Mouse (Mus musculus): ENCODE results near the gene Nlrp4c. TPM values are rescaled to one million over a fixed set of nuclear protein-coding genes. Genes with fewer than 3 reads are reported as not detected.
"Not testable (repeated sequence)": the region's sequence is repeated elsewhere in the genome, so short reads cannot be mapped to it uniquely, and the experiment has no call there.

Gene Nlrp4c
- not detected in 2 replicates for polyA plus RNA-seq (2012; rRNA removed)

- TF ChIP-seq POLR2A (IDR thresholded peaks at IDR 0.05; ENCODE audit: control insufficient read depth, extremely low read depth, insufficient read depth, low read length, poor library complexity) (no peak), CTCF (IDR thresholded peaks at IDR 0.05; ENCODE audit: borderline replicate concordance, control insufficient read depth, extremely low read depth, insufficient read depth, low read length, poor library complexity) (no peak)
- no peak for DNase-seq
- 93% methylated on average over 11 of the region's 11 CpGs for WGBS
- Histone ChIP-seq H3K27me3 (ENCODE audit: control insufficient read depth, insufficient read depth, low read length) (no peaks in the 10 kb centered on the region), H3K4me1 (replicated peaks; ENCODE audit: control insufficient read depth, insufficient read depth, low read length) (no peaks in the 10 kb centered on the region), H3K36me3 (ENCODE audit: control insufficient read depth, insufficient read depth, low read length) (no peaks in the 10 kb centered on the region), H3K27ac (ENCODE audit: control insufficient read depth, insufficient read depth, low read length) (no peak within 1 kb of the TSS), H3K4me3 (ENCODE audit: control insufficient read depth, insufficient read depth, low read length) (no peak within 1 kb of the TSS)
These were observed at the start of gene Nlrp4c for GRCm38 (mm10) chr7:6044861-6045260. TSS of gene Nlrp4c (plus strand) at chr7:6045161.

DNA sequence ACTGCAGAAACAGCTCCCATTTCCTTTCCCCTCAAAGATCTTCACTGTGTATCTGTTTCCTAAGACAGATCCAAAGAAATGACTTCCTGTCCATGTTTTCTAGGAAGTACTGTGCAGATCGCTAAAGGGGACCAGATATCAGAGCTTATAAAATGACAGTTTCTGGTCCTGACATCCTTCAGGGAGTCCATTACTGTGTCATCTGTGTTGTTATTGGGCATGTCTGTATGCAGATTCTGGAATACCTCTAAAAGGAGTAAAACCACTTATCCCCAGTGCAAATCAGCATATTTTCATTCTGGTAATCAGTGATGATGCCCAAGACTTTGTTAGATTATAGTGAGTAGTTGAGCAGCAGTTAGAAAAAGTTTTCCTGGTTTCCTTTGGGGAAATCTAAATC lies 34.1 kb upstream of the Nlrp4c start, which contains the start of gene Vmn1r65:
Gene Vmn1r65, minus strand, starts transcription at position 101 of the 400 bp plus-strand sequence.
- Histone ChIP-seq H3K4me3 (ENCODE audit: control insufficient read depth, insufficient read depth, low read length) (no peak within 1 kb of the TSS), H3K36me3 (ENCODE audit: control insufficient read depth, insufficient read depth, low read length) (no peaks in the 10 kb centered on the region), H3K27ac (ENCODE audit: control insufficient read depth, insufficient read depth, low read length) (no peak within 1 kb of the TSS), H3K4me1 (replicated peaks; ENCODE audit: control insufficient read depth, insufficient read depth, low read length) (no peaks in the 10 kb centered on the region), H3K27me3 (ENCODE audit: control insufficient read depth, insufficient read depth, low read length) (no peaks in the 10 kb centered on the region)
- no peak for TF ChIP-seq CTCF (IDR thresholded peaks at IDR 0.05; ENCODE audit: borderline replicate concordance, control insufficient read depth, extremely low read depth, insufficient read depth, low read length, poor library complexity)
- no peak for TF ChIP-seq POLR2A (IDR thresholded peaks at IDR 0.05; ENCODE audit: control insufficient read depth, extremely low read depth, insufficient read depth, low read length, poor library complexity)
- WGBS: 87% methylated on average over 1 of the region's 1 CpGs
- no peak for DNase-seq

GRCm38 (mm10) chr7:6119501-6119900 lies 74.5 kb downstream of the Nlrp4c start:
- Histone ChIP-seq H3K27me3 (ENCODE audit: control insufficient read depth, insufficient read depth, low read length) (no peaks in the 10 kb centered on the region), H3K36me3 (ENCODE audit: control insufficient read depth, insufficient read depth, low read length) (no peaks in the 10 kb centered on the region), H3K4me3 (ENCODE audit: control insufficient read depth, insufficient read depth, low read length) (no peak overlapping the region), H3K27ac (ENCODE audit: control insufficient read depth, insufficient read depth, low read length) (no peak overlapping the region), H3K4me1 (replicated peaks; ENCODE audit: control insufficient read depth, insufficient read depth, low read length) (no peaks in the 10 kb centered on the region)
- TF ChIP-seq CTCF (IDR thresholded peaks at IDR 0.05; ENCODE audit: borderline replicate concordance, control insufficient read depth, extremely low read depth, insufficient read depth, low read length, poor library complexity) (no peak), POLR2A (IDR thresholded peaks at IDR 0.05; ENCODE audit: control insufficient read depth, extremely low read depth, insufficient read depth, low read length, poor library complexity) (no peak)
- no peak for DNase-seq
- WGBS: 84% methylated on average over 3 of the region's 3 CpGs

GRCm38 (mm10) chr7:6120104-6120503 lies 75.1 kb downstream of the Nlrp4c start:
- DNase-seq; H3K4me3 ChIP-seq (ENCODE audit: control insufficient read depth, insufficient read depth, low read length); H3K27ac ChIP-seq (ENCODE audit: control insufficient read depth, insufficient read depth, low read length); H3K36me3 ChIP-seq (ENCODE audit: control insufficient read depth, insufficient read depth, low read length); H3K4me1 ChIP-seq (replicated peaks; ENCODE audit: control insufficient read depth, insufficient read depth, low read length); H3K27me3 ChIP-seq (ENCODE audit: control insufficient read depth, insufficient read depth, low read length): not testable (repeated sequence)
- WGBS: 83% methylated on average over 2 of the region's 2 CpGs

- not testable (repeated sequence) for DNase-seq; H3K27ac ChIP-seq (ENCODE audit: control insufficient read depth, insufficient read depth, low read length); H3K36me3 ChIP-seq (ENCODE audit: control insufficient read depth, insufficient read depth, low read length); H3K4me1 ChIP-seq (replicated peaks; ENCODE audit: control insufficient read depth, insufficient read depth, low read length); H3K27me3 ChIP-seq (ENCODE audit: control insufficient read depth, insufficient read depth, low read length); H3K4me3 ChIP-seq (ENCODE audit: control insufficient read depth, insufficient read depth, low read length)
- 75% methylated on average over 1 of the region's 1 CpGs for WGBS
These were observed 76.2 kb downstream of the Nlrp4c start for GRCm38 (mm10) chr7:6121128-6121527.

- H3K4me3 ChIP-seq (ENCODE audit: control insufficient read depth, insufficient read depth, low read length): no peak overlapping the region
- peak; percentile 81 for DNase-seq
- H3K27ac ChIP-seq (ENCODE audit: control insufficient read depth, insufficient read depth, low read length): no peak overlapping the region
- TF ChIP-seq POLR2A (IDR thresholded peaks at IDR 0.05; ENCODE audit: control insufficient read depth, extremely low read depth, insufficient read depth, low read length, poor library complexity): no peak
- TF ChIP-seq CTCF (IDR thresholded peaks at IDR 0.05; ENCODE audit: borderline replicate concordance, control insufficient read depth, extremely low read depth, insufficient read depth, low read length, poor library complexity): no peak
- no peaks in the 10 kb centered on the region for H3K27me3 ChIP-seq (ENCODE audit: control insufficient read depth, insufficient read depth, low read length)
- H3K4me1 ChIP-seq (replicated peaks; ENCODE audit: control insufficient read depth, insufficient read depth, low read length): no peaks in the 10 kb centered on the region
- H3K36me3 ChIP-seq (ENCODE audit: control insufficient read depth, insufficient read depth, low read length): no peaks in the 10 kb centered on the region
- 34% methylated on average over 7 of the region's 7 CpGs for WGBS
These were observed 81.9 kb downstream of the Nlrp4c start for GRCm38 (mm10) chr7:6126690-6127448.

DNA sequence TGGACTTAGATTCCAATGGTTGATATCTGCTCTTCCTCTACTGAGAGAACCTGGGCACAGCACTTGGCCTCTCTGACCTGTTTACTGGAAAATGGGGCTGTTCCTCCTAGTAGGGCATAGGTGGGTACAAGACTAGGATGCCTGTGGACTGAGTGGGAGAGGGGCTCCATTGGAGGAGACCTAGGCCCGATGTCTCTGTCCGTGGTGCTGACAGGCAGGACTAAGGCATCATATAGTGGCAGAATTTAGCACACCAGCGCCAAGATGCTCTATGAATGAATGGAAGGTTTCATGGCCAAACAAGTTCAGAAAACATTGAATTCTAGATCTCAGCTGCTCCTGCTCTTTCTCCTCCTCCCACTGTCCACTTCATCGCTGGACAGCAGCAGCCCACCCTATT lies 85.4 kb downstream of the Nlrp4c start:
- Histone ChIP-seq H3K36me3 (ENCODE audit: control insufficient read depth, insufficient read depth, low read length) (peaks cover 7% of the 10 kb centered on the region; the same call in 1 of the 2 replicates), H3K4me1 (replicated peaks; ENCODE audit: control insufficient read depth, insufficient read depth, low read length) (no peaks in the 10 kb centered on the region), H3K27me3 (ENCODE audit: control insufficient read depth, insufficient read depth, low read length) (no peaks in the 10 kb centered on the region), H3K4me3 (ENCODE audit: control insufficient read depth, insufficient read depth, low read length) (no peak overlapping the region), H3K27ac (ENCODE audit: control insufficient read depth, insufficient read depth, low read length) (no peak overlapping the region)
- TF ChIP-seq POLR2A (IDR thresholded peaks at IDR 0.05; ENCODE audit: control insufficient read depth, extremely low read depth, insufficient read depth, low read length, poor library complexity) (no peak), CTCF (IDR thresholded peaks at IDR 0.05; ENCODE audit: borderline replicate concordance, control insufficient read depth, extremely low read depth, insufficient read depth, low read length, poor library complexity) (no peak)
- no peak for DNase-seq
- WGBS: 70% methylated on average over 4 of the region's 4 CpGs
